Mouse (Mus musculus): ENCODE results near the gene Col18a1.

The Col18a1 gene

DNA sequence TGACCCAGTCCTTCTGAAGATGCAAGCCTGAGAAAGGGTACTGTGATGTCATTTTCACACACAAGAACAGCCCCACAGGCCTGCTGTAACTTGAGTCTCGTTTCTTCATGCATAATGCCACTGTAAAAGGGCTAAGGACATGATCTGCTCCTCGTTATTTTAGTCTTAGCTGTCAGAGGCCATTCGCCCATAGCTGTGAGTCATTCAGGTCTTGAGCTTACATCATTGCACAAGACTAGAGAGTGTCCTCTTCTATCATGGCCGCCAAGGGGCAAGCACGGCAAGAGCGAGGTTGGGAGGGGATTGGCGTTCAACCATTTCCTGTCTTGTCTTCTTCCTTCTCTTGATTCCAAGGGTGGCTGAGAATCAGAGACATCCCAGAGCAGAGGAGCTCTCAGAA, 150.3 kb downstream of the Col18a1 start:
- DNase-seq (ENCODE audit: low spot score): no peak

DNA sequence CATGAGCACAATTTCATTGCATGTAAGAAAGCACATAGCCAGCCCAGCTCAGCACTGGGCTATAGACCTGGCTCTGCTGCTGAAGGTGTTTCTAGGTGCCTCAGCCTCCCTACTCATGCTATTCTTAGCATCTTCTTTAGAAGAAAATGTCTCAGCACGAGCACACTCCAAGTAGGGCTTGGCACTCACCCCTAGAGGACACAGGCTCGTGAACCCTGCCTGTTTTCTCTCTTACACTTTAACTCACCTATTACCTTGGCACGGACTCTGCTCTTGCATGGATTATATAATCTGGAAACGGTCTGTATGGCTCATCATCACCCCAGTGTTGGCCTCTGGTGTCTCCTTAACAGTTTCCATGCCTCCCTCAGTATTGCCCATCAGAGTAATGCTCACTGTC, 154.7 kb downstream of the Col18a1 start:
- no peak for DNase-seq (ENCODE audit: low spot score)

DNA sequence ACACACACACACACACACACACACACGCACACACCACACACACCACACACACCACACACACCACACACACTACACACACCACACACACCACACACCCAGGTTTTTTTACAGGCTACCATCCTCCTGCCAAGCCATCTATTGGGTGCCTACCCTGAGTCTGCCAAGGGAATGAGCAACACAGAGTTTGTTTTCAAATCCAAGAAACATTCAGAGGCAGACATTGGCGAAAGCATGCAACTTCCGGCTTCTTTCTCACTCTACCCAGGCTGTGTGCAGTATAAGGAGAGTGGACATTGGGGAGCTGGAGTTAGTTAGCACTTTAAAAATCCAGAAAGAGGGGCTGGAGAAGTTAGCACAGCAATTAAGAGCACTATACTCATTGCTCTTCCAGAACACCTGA, 157.7 kb downstream of the Col18a1 start:
- DNase-seq (ENCODE audit: low spot score): no peak

DNA sequence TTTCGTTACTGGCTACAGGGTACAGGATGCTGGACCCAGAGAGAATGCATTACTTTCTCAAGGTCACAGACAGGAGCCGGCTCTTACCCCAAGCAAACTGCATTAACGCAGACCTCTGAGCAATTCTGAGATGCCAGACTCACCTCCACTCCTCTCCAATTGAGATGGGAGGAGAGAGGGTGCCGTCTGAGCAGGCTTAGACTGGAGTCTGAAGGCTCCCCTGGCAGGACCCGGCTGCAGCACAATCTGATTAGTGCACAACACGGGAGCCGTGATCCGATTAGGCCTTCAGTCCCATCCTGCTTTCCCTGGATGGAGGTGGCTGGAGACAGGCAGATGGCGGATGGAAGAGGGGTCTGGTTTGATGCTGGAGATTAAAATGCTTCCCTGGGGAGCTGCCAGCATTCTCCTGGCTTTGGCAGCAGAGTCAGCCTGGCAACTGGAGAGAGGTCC, 158.2 kb downstream of the Col18a1 start:
- peak; percentile 51 for DNase-seq (ENCODE audit: low spot score)

DNA sequence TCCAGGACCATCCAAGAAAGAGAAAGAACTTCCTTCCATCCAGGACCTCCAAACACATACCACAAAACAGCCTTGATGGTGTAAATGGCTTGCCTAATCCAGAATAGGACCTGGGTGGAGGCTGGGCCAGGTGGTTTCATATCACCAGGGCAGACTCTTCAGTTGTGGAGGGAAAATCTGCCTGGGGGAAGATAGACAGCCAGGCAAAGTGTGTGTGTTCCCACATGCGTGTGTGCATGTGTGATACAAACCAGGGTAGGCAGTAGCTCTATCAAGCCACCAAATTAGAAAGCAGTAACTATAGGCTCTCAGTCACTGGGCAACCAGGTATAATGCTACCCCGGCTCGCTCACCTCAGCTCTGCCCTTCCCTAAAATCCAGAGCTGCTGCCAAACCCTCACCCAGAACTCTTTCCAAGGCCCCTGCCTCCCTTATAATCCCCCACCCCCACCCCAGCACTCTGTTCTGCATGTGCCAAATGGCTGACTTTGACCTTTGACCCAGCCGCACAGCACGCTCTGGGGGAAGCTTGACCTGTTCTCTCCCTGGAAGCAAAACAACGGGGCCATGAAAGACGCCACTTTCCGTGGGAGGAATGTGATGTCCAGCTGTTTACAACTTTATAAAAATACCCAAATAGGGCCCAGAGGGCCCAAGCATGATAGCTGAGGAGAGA, 158.8 kb downstream of the Col18a1 start:
- peak; percentile 86 for DNase-seq (ENCODE audit: low spot score)

DNA sequence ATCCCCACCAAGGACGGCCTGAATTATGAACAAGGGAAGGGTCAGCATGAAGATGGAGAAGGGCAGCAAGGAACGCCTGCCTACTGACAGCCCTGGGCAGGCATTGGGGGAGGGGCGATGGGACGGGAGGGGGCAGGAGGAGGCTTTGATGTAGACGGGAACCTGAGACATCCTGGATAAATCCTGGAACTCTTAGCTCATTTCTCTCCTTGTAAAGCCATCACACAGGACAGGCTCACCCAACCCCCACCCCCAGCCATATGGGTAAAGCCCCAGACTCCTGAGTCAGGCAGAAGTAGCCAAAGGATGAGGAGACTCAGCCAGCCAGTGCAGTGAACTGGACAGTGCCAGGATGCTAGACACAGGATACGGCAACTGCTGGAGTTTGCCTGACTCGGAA, 161.4 kb downstream of the Col18a1 start:
- peak; percentile 27 for DNase-seq (ENCODE audit: low spot score)
